Mouse (Mus musculus) inflammation-experienced regulatory T-cells (primary cell): Measurements from ENCODE around the gene Gm6040. TPM values are rescaled to one million over a fixed set of nuclear protein-coding genes. Genes with fewer than 3 reads are reported as not detected.

Experiments used
- polyA plus RNA-seq, 2 experiments: library from polyadenylated mRNA; unstranded; fragments of 100-300 nt; shearing (Covaris generic); gene quantifications; one replicate each; pipeline ENCODE4 v1.2.1; 2017

Gene Gm6040
- not detected for polyA plus RNA-seq

GRCm38 (mm10) chr8:20921971-20922370, at the start of gene Gm6040:
Gene Gm6040 (minus strand): TSS chr8:20922071.

GRCm38 (mm10) chr8:20944610-20945009, 22.7 kb upstream of the Gm6040 start, which contains the start of gene AY761185:
Gene AY761185 (minus strand): TSS chr8:20944710.

DNA sequence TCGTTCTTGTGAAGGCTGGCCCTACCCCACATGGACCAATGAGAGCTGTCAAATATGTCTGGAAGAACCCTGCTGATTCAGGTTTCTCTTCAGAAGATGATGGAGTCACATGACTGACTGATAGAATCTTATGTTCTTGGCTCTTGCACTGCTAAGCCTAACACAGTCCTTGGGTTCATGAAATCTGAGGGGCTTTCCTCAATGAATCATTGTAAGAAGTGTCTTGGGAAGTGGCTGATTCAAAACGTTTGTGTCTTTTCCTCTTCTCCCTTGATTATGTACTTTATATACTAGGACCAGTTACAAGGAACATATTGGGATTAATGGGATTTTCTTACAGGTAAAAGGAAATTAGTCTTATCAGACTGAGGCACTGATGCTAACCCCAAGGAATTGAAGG, 19.3 kb downstream of the Gm6040 start, which contains the start of gene Gm15056:
Gm15056 (minus strand) TSS at position 101 of the 400 bp plus-strand sequence.

DNA sequence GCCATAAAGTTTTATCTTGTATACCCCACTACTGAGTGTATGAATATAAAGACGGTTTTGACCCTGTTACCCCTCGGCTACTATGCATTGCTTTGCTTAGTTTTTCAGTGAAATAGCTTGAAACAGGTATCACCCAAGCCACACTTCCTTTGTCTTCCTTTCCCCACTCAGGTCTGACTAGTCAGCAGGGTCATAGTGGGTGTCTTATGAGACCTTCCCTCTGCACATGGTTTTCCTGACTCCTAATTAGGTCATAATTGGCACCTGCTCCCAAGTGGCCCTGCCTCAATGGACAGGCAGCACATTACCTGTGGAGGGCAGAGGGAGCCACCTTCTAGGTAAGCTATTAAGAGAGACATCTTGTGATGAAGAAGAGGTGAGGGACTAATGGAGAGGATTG, 29.5 kb downstream of the Gm6040 start, which contains the start of gene Defb33:
Defb33 (plus strand) TSS at position 301 of the 400 bp plus-strand sequence.

Other genes starting within 250 kb of the Gm6040 start
- gene Defb33, start 29.4 kb downstream of the Gm6040 start, polyA plus RNA-seq: not detected
- not detected for gene Gm15056, start 19.4 kb downstream of the Gm6040 start, polyA plus RNA-seq
- under 1 TPM in 1 of 2 experiments, not detected in 1; 0.67 TPM for gene AY761185, start 22.6 kb upstream of the Gm6040 start, polyA plus RNA-seq
- not detected for gene Defa21, start 103.5 kb upstream of the Gm6040 start, polyA plus RNA-seq
- not detected for gene Defa23, start 133.0 kb upstream of the Gm6040 start, polyA plus RNA-seq
- not detected for gene Defa35, start 143.0 kb upstream of the Gm6040 start, polyA plus RNA-seq
- gene Defa25, start 162.4 kb upstream of the Gm6040 start, polyA plus RNA-seq: not detected
- 1 to 10 TPM in 1 of 2 experiments, under 1 TPM in 1; 0.60 to 1.9 TPM for gene Gm14851, start 174.0 kb upstream of the Gm6040 start, polyA plus RNA-seq
- not detected for gene Defa30, start 212.6 kb upstream of the Gm6040 start, polyA plus RNA-seq
- not detected for gene Defa22, start 240.2 kb upstream of the Gm6040 start, polyA plus RNA-seq